Mouse (Mus musculus): ENCODE results near the gene Mink1.
A peak's percentile ranks its signal among the peaks of the same experiment; 100 is the strongest.

The Mink1 gene

GRCm38 (mm10) chr11:70635601-70636000 is 72.9 kb downstream of the Mink1 start:
- no peak for DNase-seq (ENCODE audit: low spot score)

GRCm38 (mm10) chr11:70637764-70638163 is 75.1 kb downstream of the Mink1 start:
- no peak for DNase-seq (ENCODE audit: low spot score)

GRCm38 (mm10) chr11:70638293-70638692 is 75.6 kb downstream of the Mink1 start:
- DNase-seq (ENCODE audit: low spot score), result no peak

- no peak for DNase-seq (ENCODE audit: low spot score)
These were observed 76.1 kb downstream of the Mink1 start, which contains the start of gene Gp1ba for GRCm38 (mm10) chr11:70638714-70639278. Gp1ba (plus strand) TSS chr11:70639122.

- no peak for DNase-seq (ENCODE audit: low spot score)
These were observed 77.3 kb downstream of the Mink1 start for GRCm38 (mm10) chr11:70639976-70640375.

GRCm38 (mm10) chr11:70641241-70641640 is 78.6 kb downstream of the Mink1 start:
- DNase-seq (ENCODE audit: low spot score), result no peak

GRCm38 (mm10) chr11:70643051-70643450 is 80.4 kb downstream of the Mink1 start:
- no peak for DNase-seq (ENCODE audit: low spot score)

- no peak for DNase-seq (ENCODE audit: low spot score)
These were observed 82.0 kb downstream of the Mink1 start for GRCm38 (mm10) chr11:70644564-70645103.

- DNase-seq (ENCODE audit: low spot score), result no peak
These were observed 83.0 kb downstream of the Mink1 start for GRCm38 (mm10) chr11:70645461-70646258.

GRCm38 (mm10) chr11:70646259-70646555 is 83.5 kb downstream of the Mink1 start:
- no peak for DNase-seq (ENCODE audit: low spot score)

- DNase-seq (ENCODE audit: low spot score), result peak; percentile 97
These were observed 84.3 kb downstream of the Mink1 start, which contains the start of the genes Rnf167 and Slc25a11 for GRCm38 (mm10) chr11:70646691-70647650. Rnf167 (plus strand) TSS chr11:70647235. Slc25a11 (minus strand) TSS chr11:70647479.

GRCm38 (mm10) chr11:70647716-70648420 is 85.2 kb downstream of the Mink1 start:
- DNase-seq (ENCODE audit: low spot score), result no peak

- no peak for DNase-seq (ENCODE audit: low spot score)
These were observed 85.8 kb downstream of the Mink1 start for GRCm38 (mm10) chr11:70648512-70648911.

GRCm38 (mm10) chr11:70649185-70649734 is 86.6 kb downstream of the Mink1 start:
- peak; percentile 11 for DNase-seq (ENCODE audit: low spot score)

- DNase-seq (ENCODE audit: low spot score), result peak; percentile 5
These were observed 87.9 kb downstream of the Mink1 start for GRCm38 (mm10) chr11:70650322-70651175.

GRCm38 (mm10) chr11:70651391-70651790 is 88.7 kb downstream of the Mink1 start:
- peak; percentile 3 for DNase-seq (ENCODE audit: low spot score)

GRCm38 (mm10) chr11:70652029-70652883 is 89.6 kb downstream of the Mink1 start:
- DNase-seq (ENCODE audit: low spot score), result peak; percentile 8

GRCm38 (mm10) chr11:70652884-70653344 is 90.2 kb downstream of the Mink1 start:
- no peak for DNase-seq (ENCODE audit: low spot score)

Data from layer of hippocampus, adult 11-12 months (tissue).